Mouse (Mus musculus): ENCODE measurements around the gene Gtpbp6. TPM values are rescaled to one million over a fixed set of nuclear protein-coding genes. Genes with fewer than 3 reads are reported as not detected.

Gtpbp6 gene
- polyA plus RNA-seq (2012; rRNA removed) (20.3 and 21.4 TPM in 2 replicates), polyA plus RNA-seq (2014; fragmentation: Nextera tagmentation; extraction: Ambion mirVana) (4.6 and 6.1 TPM in 2 replicates)

DNA sequence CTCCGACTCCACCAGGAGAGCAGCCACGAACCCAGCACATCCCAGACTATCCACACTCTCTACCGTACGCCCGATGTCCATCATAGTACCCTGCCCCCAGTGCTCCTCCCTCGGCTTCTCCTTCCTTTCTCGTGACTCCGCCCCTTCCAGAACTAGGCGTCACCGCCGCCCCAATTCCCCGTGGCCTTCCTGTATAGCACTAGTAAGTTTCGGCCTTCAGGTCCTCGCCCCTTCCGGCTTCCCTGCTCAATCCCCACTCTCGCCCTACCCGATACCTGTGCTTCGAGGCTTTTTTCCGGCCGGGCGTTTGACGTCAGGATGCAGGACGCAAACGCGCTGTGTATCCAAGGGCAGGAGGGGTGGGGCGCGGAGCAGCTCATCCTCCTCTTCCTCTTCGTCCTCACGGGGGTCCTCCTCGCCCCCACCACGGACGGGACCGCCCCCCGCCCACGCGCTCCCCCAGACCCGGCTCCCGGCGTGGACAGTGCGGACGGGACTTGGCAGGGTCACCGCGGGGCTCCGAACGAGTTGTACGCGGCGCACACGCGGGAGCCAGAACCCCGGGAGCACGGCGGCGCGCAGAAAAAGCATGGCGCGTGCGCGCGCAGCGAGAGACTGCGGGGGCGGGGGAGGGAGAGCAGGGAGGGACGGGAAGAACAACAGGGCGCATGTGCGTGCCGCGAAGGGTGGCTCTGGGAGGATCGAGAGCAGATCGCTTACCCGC lies at the start of gene Gtpbp6:
TSS of gene Gtpbp6 (minus strand) at position 617 of the 724 bp plus-strand sequence.
- ATAC-seq (ENCODE audit: insufficient read depth) (peak; percentile 84), DNase-seq (ENCODE audit: low read depth in 3 of 3, low spot score in 3 of 3) (peak; percentile 93 to 95 (median 94))
- H3K4me3 ChIP-seq (ENCODE audit: insufficient read depth in 1 of 2, low read depth in 2 of 2, low read length in 2 of 2): peak within 1 kb of the TSS; percentile 78 to 84
- no peaks in the 10 kb centered on the region for H3K9me3 ChIP-seq (ENCODE audit: control insufficient read depth, low read length)
- peak within 1 kb of the TSS; percentile 80 for H3K4me2 ChIP-seq (ENCODE audit: low read depth)
- TF ChIP-seq CTCF (IDR thresholded peaks at IDR 0.05; ENCODE audit: low read depth): no peak
- TF ChIP-seq EP300 (IDR thresholded peaks at IDR 0.05; ENCODE audit: low read depth): no peak
- WGBS (ENCODE audit: insufficient replicate concordance): under 1% methylated on average over 68 of the region's 71 CpGs
- peak within 1 kb of the TSS; percentile 76 for H3K27ac ChIP-seq
- peaks cover 13% of the 10 kb centered on the region for H3K36me3 ChIP-seq (replicated peaks; ENCODE audit: control insufficient read depth, insufficient read depth, low read depth)
- H3K9ac ChIP-seq (replicated peaks): peak within 1 kb of the TSS; percentile 73
- peaks cover 4 to 11% of the 10 kb centered on the region in 2 experiments; a peak in 2 of 4 replicates for H3K4me1 ChIP-seq (replicated peaks; ENCODE audit: control insufficient read depth in 2 of 2, insufficient read depth in 2 of 2, low read length in 1 of 2)
- H3K27me3 ChIP-seq (ENCODE audit: control insufficient read depth, insufficient read depth, low read length): no peaks in the 10 kb centered on the region

DNA sequence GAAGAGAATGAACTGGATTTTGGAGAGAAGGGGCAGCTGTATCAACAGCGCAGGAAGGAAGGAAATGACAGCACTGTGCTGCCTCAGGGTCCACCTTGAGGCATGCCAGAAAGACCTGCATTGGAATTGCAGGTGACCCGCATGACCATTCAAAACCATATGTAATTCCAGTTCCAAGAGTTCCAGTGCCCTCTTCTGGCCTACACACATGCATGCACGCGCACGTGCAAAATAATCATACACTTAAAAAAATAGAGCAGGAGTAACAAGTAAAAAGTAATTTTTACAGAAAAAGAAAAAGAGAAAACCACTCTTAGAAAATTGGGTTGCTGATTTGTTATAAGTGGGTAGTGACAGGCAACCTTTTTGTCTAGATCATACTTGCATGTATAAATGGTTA lies 35.0 kb upstream of the Gtpbp6 start:
- no peak overlapping the region for H3K9ac ChIP-seq (replicated peaks)
- peaks cover 34% of the 10 kb centered on the region for H3K36me3 ChIP-seq (replicated peaks; ENCODE audit: control insufficient read depth, insufficient read depth, low read depth)
- no peaks in the 10 kb centered on the region for H3K27me3 ChIP-seq (ENCODE audit: control insufficient read depth, insufficient read depth, low read length)
- H3K4me2 ChIP-seq (ENCODE audit: low read depth): no peak overlapping the region
- ATAC-seq (ENCODE audit: insufficient read depth) (no peak), DNase-seq (ENCODE audit: low read depth in 3 of 3, low spot score in 3 of 3) (no peak)
- WGBS (ENCODE audit: insufficient replicate concordance): 83% methylated on average over 5 of the region's 5 CpGs
- no peaks in the 10 kb centered on the region for H3K4me1 ChIP-seq (replicated peaks; ENCODE audit: control insufficient read depth in 2 of 2, insufficient read depth in 2 of 2, low read length in 1 of 2)
- H3K4me3 ChIP-seq (ENCODE audit: insufficient read depth in 1 of 2, low read depth in 2 of 2, low read length in 2 of 2): no peak overlapping the region
- no peak overlapping the region for H3K27ac ChIP-seq
- TF ChIP-seq CTCF (IDR thresholded peaks at IDR 0.05; ENCODE audit: low read depth) (peak; percentile 50), EP300 (IDR thresholded peaks at IDR 0.05; ENCODE audit: low read depth) (no peak)
- no peaks in the 10 kb centered on the region for H3K9me3 ChIP-seq (ENCODE audit: control insufficient read depth, low read length)

DNA sequence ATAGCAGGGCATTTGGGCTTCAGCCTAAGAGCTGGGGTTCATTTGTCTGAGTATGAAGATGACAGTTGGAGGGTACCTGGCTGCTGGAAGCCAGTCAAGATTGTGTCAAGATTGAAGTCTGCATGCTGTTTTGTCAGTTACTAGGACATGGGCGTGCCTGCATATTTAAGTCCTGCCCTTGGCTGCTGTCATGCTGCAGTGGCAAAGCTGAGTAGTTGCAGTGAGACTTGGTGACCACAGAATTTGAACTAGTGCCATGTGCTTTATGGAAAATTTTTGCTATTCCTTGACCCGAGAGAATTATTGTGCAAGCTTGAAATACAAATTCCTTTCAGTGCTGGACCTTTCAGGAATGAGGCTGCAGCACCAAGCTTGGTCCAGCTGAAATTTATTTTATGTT lies 34.3 kb upstream of the Gtpbp6 start:
- H3K9me3 ChIP-seq (ENCODE audit: control insufficient read depth, low read length): no peaks in the 10 kb centered on the region
- H3K4me2 ChIP-seq (ENCODE audit: low read depth): no peak overlapping the region
- H3K4me1 ChIP-seq (replicated peaks; ENCODE audit: control insufficient read depth in 2 of 2, insufficient read depth in 2 of 2, low read length in 1 of 2): no peaks in the 10 kb centered on the region
- TF ChIP-seq CTCF (IDR thresholded peaks at IDR 0.05; ENCODE audit: low read depth) (no peak), EP300 (IDR thresholded peaks at IDR 0.05; ENCODE audit: low read depth) (no peak)
- no peak overlapping the region for H3K4me3 ChIP-seq (ENCODE audit: insufficient read depth in 1 of 2, low read depth in 2 of 2, low read length in 2 of 2)
- peaks cover 31% of the 10 kb centered on the region for H3K36me3 ChIP-seq (replicated peaks; ENCODE audit: control insufficient read depth, insufficient read depth, low read depth)
- DNase-seq (ENCODE audit: low read depth in 3 of 3, low spot score in 3 of 3) (no peak), ATAC-seq (ENCODE audit: insufficient read depth) (0 out of 2 replicates have a peak, but pooled peaks have one; percentile 11)
- 74% methylated on average over 2 of the region's 2 CpGs for WGBS (ENCODE audit: insufficient replicate concordance)
- no peak overlapping the region for H3K27ac ChIP-seq
- H3K9ac ChIP-seq (replicated peaks): no peak overlapping the region
- H3K27me3 ChIP-seq (ENCODE audit: control insufficient read depth, insufficient read depth, low read length): no peaks in the 10 kb centered on the region

DNA sequence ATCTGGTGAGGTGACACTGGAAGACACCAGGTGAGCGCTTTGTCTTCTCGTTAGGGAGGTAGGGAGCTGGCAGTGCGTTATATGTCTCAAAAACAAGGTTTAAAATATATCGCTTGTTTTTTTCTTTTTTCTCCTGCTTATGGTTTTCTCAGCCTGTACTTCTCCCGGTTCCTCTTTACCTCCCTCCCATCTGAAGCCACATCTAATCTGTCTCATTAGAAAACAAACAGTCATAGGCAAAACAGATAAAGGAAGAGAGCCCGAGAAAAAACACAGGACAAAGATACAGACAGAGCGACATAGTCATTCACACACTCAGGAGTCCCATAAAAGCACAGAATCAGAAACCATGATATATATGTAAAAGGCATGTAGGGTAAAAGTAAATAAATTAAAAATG lies 32.4 kb upstream of the Gtpbp6 start:
- no peaks in the 10 kb centered on the region for H3K27me3 ChIP-seq (ENCODE audit: control insufficient read depth, insufficient read depth, low read length)
- no peaks in the 10 kb centered on the region; a peak in 2 of 4 replicates for H3K4me1 ChIP-seq (replicated peaks; ENCODE audit: control insufficient read depth in 2 of 2, insufficient read depth in 2 of 2, low read length in 1 of 2)
- 73% methylated on average over 7 of the region's 7 CpGs for WGBS (ENCODE audit: insufficient replicate concordance)
- H3K4me3 ChIP-seq (ENCODE audit: insufficient read depth in 1 of 2, low read depth in 2 of 2, low read length in 2 of 2): no peak overlapping the region
- H3K36me3 ChIP-seq (replicated peaks; ENCODE audit: control insufficient read depth, insufficient read depth, low read depth): peaks cover 21% of the 10 kb centered on the region
- H3K9me3 ChIP-seq (ENCODE audit: control insufficient read depth, low read length): no peaks in the 10 kb centered on the region
- DNase-seq (ENCODE audit: low read depth in 3 of 3, low spot score in 3 of 3) (no peak), ATAC-seq (ENCODE audit: insufficient read depth) (no peak)
- H3K27ac ChIP-seq: no peak overlapping the region
- no peak overlapping the region for H3K4me2 ChIP-seq (ENCODE audit: low read depth)
- no peak for TF ChIP-seq EP300 (IDR thresholded peaks at IDR 0.05; ENCODE audit: low read depth)
- no peak overlapping the region for H3K9ac ChIP-seq (replicated peaks)

DNA sequence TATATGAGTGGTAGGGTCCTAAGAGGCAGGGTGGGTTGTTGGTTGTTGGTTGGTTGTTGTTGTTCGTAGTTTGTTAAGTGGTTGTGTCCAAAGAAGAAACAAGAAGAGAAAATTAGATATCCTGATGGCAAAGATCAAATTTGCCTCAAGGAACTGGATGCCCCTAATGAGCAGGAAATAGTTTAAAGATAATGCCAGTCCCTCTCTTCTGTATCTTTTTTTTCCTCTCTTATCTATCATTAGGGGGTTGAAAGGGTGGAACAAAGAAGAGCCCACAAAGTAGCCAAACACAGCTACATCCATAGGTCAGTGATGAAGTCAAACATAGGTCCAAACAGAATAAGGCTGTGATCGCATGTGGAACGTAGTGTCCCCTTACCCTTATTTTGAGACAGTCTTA lies 31.3 kb upstream of the Gtpbp6 start:
- no peak for DNase-seq (ENCODE audit: low read depth in 3 of 3, low spot score in 3 of 3)
- TF ChIP-seq CTCF (IDR thresholded peaks at IDR 0.05; ENCODE audit: low read depth) (no peak), EP300 (IDR thresholded peaks at IDR 0.05; ENCODE audit: low read depth) (no peak)
- no peaks in the 10 kb centered on the region for H3K9me3 ChIP-seq (ENCODE audit: control insufficient read depth, low read length)
- H3K36me3 ChIP-seq (replicated peaks; ENCODE audit: control insufficient read depth, insufficient read depth, low read depth): peaks cover 12% of the 10 kb centered on the region
- H3K4me3 ChIP-seq (ENCODE audit: insufficient read depth in 1 of 2, low read depth in 2 of 2, low read length in 2 of 2): no peak overlapping the region
- no peak overlapping the region for H3K27ac ChIP-seq
- H3K27me3 ChIP-seq (ENCODE audit: control insufficient read depth, insufficient read depth, low read length): no peaks in the 10 kb centered on the region
- no peak overlapping the region for H3K9ac ChIP-seq (replicated peaks)
- WGBS (ENCODE audit: insufficient replicate concordance): 82% methylated on average over 3 of the region's 3 CpGs
- H3K4me1 ChIP-seq (replicated peaks; ENCODE audit: control insufficient read depth in 2 of 2, insufficient read depth in 2 of 2, low read length in 1 of 2): peaks cover 3% of the 10 kb centered on the region in 2 experiments; a peak in 3 of 4 replicates
- no peak overlapping the region for H3K4me2 ChIP-seq (ENCODE audit: low read depth)
- no peak for ATAC-seq (ENCODE audit: insufficient read depth)

All from liver, embryonic 14.5 days (tissue).